Mouse (Mus musculus) layer of hippocampus, adult 18-20 months (tissue): ENCODE measurements around the gene Kctd12. TPM values are rescaled to one million over a fixed set of nuclear protein-coding genes. Genes with fewer than 3 reads are reported as not detected.

Experiments
- DNase-seq, 2 experiments: peaks; one replicate each; pipeline ENCODE4 v3.0.0; 2022; ENCODE audit warnings: low spot score in 2 of 2
- long read RNA-seq: library from polyadenylated mRNA; stranded (forward); transcript quantifications from one replicate; pipeline ENCODE4 v2.0.0, GENCODE M21; 2021
- total RNA-seq, 2 experiments: library from RNA; stranded (reverse); gene quantifications; 2 replicates each; pipeline ENCODE4 v1.2.3; 2021

Kctd12 gene
- 100 to 1,000 TPM; 121 to 126 TPM for total RNA-seq
- long read RNA-seq, full-length matches to known transcripts: 13 of 24 reads
- long read RNA-seq, partial matches to known transcripts: 0 of 24 reads
- long read RNA-seq, other reads (novel, unspliced or antisense): 11 of 24 reads

- DNase-seq: peak; percentile 69 to 82
These were observed at the start of gene Kctd12 for GRCm38 (mm10) chr14:102982627-102983540. Gene Kctd12 (minus strand): TSS chr14:102982637.

- no peak for DNase-seq
These were observed 46.8 kb upstream of the Kctd12 start for GRCm38 (mm10) chr14:103029203-103029602.

- no peak for DNase-seq
These were observed 37.6 kb upstream of the Kctd12 start for GRCm38 (mm10) chr14:103020046-103020445.

GRCm38 (mm10) chr14:103017009-103017408 is 34.6 kb upstream of the Kctd12 start:
- no peak for DNase-seq

GRCm38 (mm10) chr14:103012563-103013150 is 30.2 kb upstream of the Kctd12 start:
- peak; percentile 50 to 85 for DNase-seq

GRCm38 (mm10) chr14:103011782-103012181 is 29.3 kb upstream of the Kctd12 start:
- peak; percentile 7 to 56 for DNase-seq

- no peak for DNase-seq
These were observed 25.3 kb upstream of the Kctd12 start for GRCm38 (mm10) chr14:103007737-103008136.

GRCm38 (mm10) chr14:102994662-102995561 is 12.5 kb upstream of the Kctd12 start:
- peak; percentile 45 to 90 for DNase-seq

- peak; percentile 46 to 75 for DNase-seq
These were observed 8.3 kb upstream of the Kctd12 start for GRCm38 (mm10) chr14:102990765-102991164.

GRCm38 (mm10) chr14:102989866-102990265 is 7.4 kb upstream of the Kctd12 start:
- no peak for DNase-seq

GRCm38 (mm10) chr14:102989254-102989653 is 6.8 kb upstream of the Kctd12 start:
- DNase-seq: no peak

GRCm38 (mm10) chr14:102987626-102988025 is 5.2 kb upstream of the Kctd12 start:
- DNase-seq: no peak

GRCm38 (mm10) chr14:102983686-102984085 is 1.2 kb upstream of the Kctd12 start:
- peak in 1 of 2 experiments; percentile 33 for DNase-seq

- peak; percentile 43 to 46 for DNase-seq
These were observed 316 bp downstream of the Kctd12 start for GRCm38 (mm10) chr14:102982016-102982626.

GRCm38 (mm10) chr14:102981441-102982015 is 909 bp downstream of the Kctd12 start:
- peak; percentile 57 to 81 for DNase-seq

GRCm38 (mm10) chr14:102980986-102981385 is 1.5 kb downstream of the Kctd12 start:
- DNase-seq: peak in 1 of 2 experiments; percentile 34

GRCm38 (mm10) chr14:102980481-102980880 is 2.0 kb downstream of the Kctd12 start:
- peak; percentile 13 to 67 for DNase-seq

GRCm38 (mm10) chr14:102979831-102980230 is 2.6 kb downstream of the Kctd12 start:
- no peak for DNase-seq

GRCm38 (mm10) chr14:102975865-102976264 is 6.6 kb downstream of the Kctd12 start:
- no peak for DNase-seq

- no peak for DNase-seq
These were observed 13.6 kb downstream of the Kctd12 start for GRCm38 (mm10) chr14:102968824-102969223.
